Mouse (Mus musculus): ENCODE data around the gene Mid1ip1. TPM values are rescaled to one million over a fixed set of nuclear protein-coding genes. Genes with fewer than 3 reads are reported as not detected.

Gene Mid1ip1
- total and polyA plus RNA-seq, 3 experiments: 41.2 to 60.1 TPM; not detected in 1

GRCm38 (mm10) chrX:10713839-10714637 lies 775 bp upstream of the Mid1ip1 start (continued):
- TF ChIP-seq RAD21 (IDR thresholded peaks at IDR 0.05; ENCODE audit: low read depth, low read length): peak; percentile 21
- no peak for TF ChIP-seq USF1 (IDR thresholded peaks at IDR 0.05; ENCODE audit: low read depth, low read length)
- no peak for TF ChIP-seq TAL1 (IDR thresholded peaks at IDR 0.05; ENCODE audit: low read length)

GRCm38 (mm10) chrX:10716917-10717763 lies 2.3 kb downstream of the Mid1ip1 start:
- Histone ChIP-seq H3K4me1 (ENCODE audit: control insufficient read depth in 1 of 2, insufficient read depth in 2 of 2, low read length in 2 of 2) (peaks cover 12 to 26% of the 10 kb centered on the region in 2 experiments), H3K4me3 (ENCODE audit: control insufficient read depth in 1 of 2, insufficient read depth in 1 of 2, low read depth in 2 of 2, low read length in 2 of 2) (peak overlapping the region; percentile 85 to 93), H3K79me2 (ENCODE audit: control insufficient read depth, insufficient read depth, low read length, poor library complexity) (peaks cover 21% of the 10 kb centered on the region), H3K27me3 (ENCODE audit: control insufficient read depth in 1 of 2, insufficient read depth in 2 of 2, low read length in 2 of 2) (no peaks in the 10 kb centered on the region), H3K36me3 (ENCODE audit: control insufficient read depth in 1 of 2, insufficient read depth in 2 of 2, low read length in 2 of 2) (peaks cover 0 to 30% of the 10 kb centered on the region in 2 experiments; a peak in 2 of 4 replicates), H3K9ac (ENCODE audit: control insufficient read depth, low read depth, low read length, poor library complexity, severe bottlenecking) (peak overlapping the region; percentile 87), H3K27ac (ENCODE audit: control insufficient read depth, low read depth, low read length) (peak overlapping the region; percentile 89), H3K9me3 (replicated peaks; ENCODE audit: insufficient read depth, low read length) (no peaks in the 10 kb centered on the region)
- peak; percentile 96 for DNase-seq (ENCODE audit: low read depth, low spot score)
- TF ChIP-seq MXI1 (IDR thresholded peaks at IDR 0.05; ENCODE audit: low read depth, low read length) (peak; percentile 65; the same call in 1 of the 2 replicates), SMC3 (IDR thresholded peaks at IDR 0.05; ENCODE audit: low read depth, low read length) (no peak), MYB (IDR thresholded peaks at IDR 0.05; ENCODE audit: low read depth, low read length) (no peak), RAD21 (IDR thresholded peaks at IDR 0.05; ENCODE audit: low read depth, low read length) (no peak), TCF12 (IDR thresholded peaks at IDR 0.05; ENCODE audit: low read depth, low read length) (peak; percentile 62; the same call in 1 of the 2 replicates), ZKSCAN1 (IDR thresholded peaks at IDR 0.05; ENCODE audit: low read depth, low read length) (no peak), UBTF (IDR thresholded peaks at IDR 0.05; ENCODE audit: borderline replicate concordance, insufficient read depth, low read depth, low read length) (no peak), SIN3A (IDR thresholded peaks at IDR 0.05; ENCODE audit: low read length) (peak; percentile 68; the same call in 1 of the 2 replicates), ELF1 (IDR thresholded peaks at IDR 0.05; ENCODE audit: low read depth, low read length) (no peak), TBP (IDR thresholded peaks at IDR 0.05; ENCODE audit: low read depth, low read length) (peak; percentile 86), POLR2AphosphoS2 (IDR thresholded peaks at IDR 0.05; ENCODE audit: low read length) (peak; percentile 73; the same call in 1 of the 2 replicates), EP300 (IDR thresholded peaks at IDR 0.05; ENCODE audit: low read depth in 1 of 2, low read length in 2 of 2) (peak; percentile 2 to 40; a peak in 1 of 4 replicates), GABPA (IDR thresholded peaks at IDR 0.05; ENCODE audit: low read depth, low read length) (no peak), ZC3H11A (IDR thresholded peaks at IDR 0.05; ENCODE audit: low read depth, low read length) (no peak), ZMIZ1 (IDR thresholded peaks at IDR 0.05; ENCODE audit: low read depth, low read length) (peak; percentile 63), HCFC1 (IDR thresholded peaks at IDR 0.05; ENCODE audit: low read depth, low read length) (peak; percentile 69; the same call in 1 of the 2 replicates), POLR2AphosphoS5 (IDR thresholded peaks at IDR 0.05; ENCODE audit: borderline replicate concordance, low read depth, low read length) (no peak), USF2 (IDR thresholded peaks at IDR 0.05; ENCODE audit: borderline replicate concordance in 1 of 2, insufficient read depth in 1 of 2, low read depth in 1 of 2, low read length in 2 of 2) (no peak), CHD2 (IDR thresholded peaks at IDR 0.05; ENCODE audit: low read length) (no peak), NELFE (IDR thresholded peaks at IDR 0.05; ENCODE audit: low read depth, low read length) (peak; percentile 84), JUND (IDR thresholded peaks at IDR 0.05; ENCODE audit: low read depth, low read length) (no peak), ZNF384 (IDR thresholded peaks at IDR 0.05; ENCODE audit: low read depth, low read length) (no peak), POLR2A (IDR thresholded peaks at IDR 0.05; ENCODE audit: control insufficient read depth in 1 of 2, insufficient read depth in 1 of 2, low read depth in 1 of 2, low read length in 2 of 2, poor library complexity in 1 of 2) (peak; percentile 72 to 86), MEF2A (IDR thresholded peaks at IDR 0.05; ENCODE audit: extremely low read depth, insufficient replicate concordance, low read depth, low read length, poor library complexity, severe bottlenecking) (peak; percentile 46; the same call in 1 of the 2 replicates), TAL1 (IDR thresholded peaks at IDR 0.05; ENCODE audit: low read length) (no peak), GATA1 (IDR thresholded peaks at IDR 0.05; ENCODE audit: low read depth, low read length) (peak; percentile 38; the same call in 1 of the 2 replicates), NRF1 (IDR thresholded peaks at IDR 0.05; ENCODE audit: insufficient read depth, low read depth, low read length, poor library complexity, severe bottlenecking) (peak; percentile 28; the same call in 1 of the 2 replicates), CTCF (IDR thresholded peaks at IDR 0.05 in 2 of 3, conservative IDR thresholded peaks at IDR 0.05 in 1 of 3; ENCODE audit: control insufficient read depth in 1 of 3, insufficient read depth in 1 of 3, low read depth in 2 of 3, low read length in 3 of 3, poor library complexity in 1 of 3, severe bottlenecking in 1 of 3) (no peak), E2F4 (IDR thresholded peaks at IDR 0.05; ENCODE audit: borderline replicate concordance, low read depth, low read length) (peak; percentile 77; the same call in 1 of the 2 replicates)

Measured in MEL (cell line).